Mouse (Mus musculus) brain, embryonic 14.5 days (tissue): ENCODE data around the gene Ift172. TPM values are rescaled to one million over a fixed set of nuclear protein-coding genes. Genes with fewer than 3 reads are reported as not detected.

Source experiments
- DNase-seq: peaks from one replicate; pipeline ENCODE4 v3.0.0-alpha.2; 2011; ENCODE audit warnings: low read depth
- CTCF ChIP-seq: fragments of 200-500 bp; IDR thresholded peaks from 2 replicates; pipeline ENCODE4 v1.5.1; 2012; ENCODE audit warnings: inconsistent platforms, mild to moderate bottlenecking, moderate library complexity, borderline replicate concordance; ENCODE audit not compliant: insufficient read depth, insufficient read length; ENCODE audit errors: extremely low read depth
- POLR2A ChIP-seq: fragments of 200-500 bp; IDR thresholded peaks from 2 replicates; pipeline ENCODE4 v1.6.1; 2012; ENCODE audit warnings: mild to moderate bottlenecking, inconsistent platforms, borderline replicate concordance; ENCODE audit not compliant: poor library complexity, insufficient read depth, insufficient read length, severe bottlenecking; ENCODE audit errors: extremely low read depth
- polyA plus RNA-seq: library from polyadenylated mRNA; depleted of rRNA; stranded (reverse); fragments of >200 nt; gene quantifications from 2 replicates; pipeline ENCODE4 v1.2.3, GENCODE M21; 2012; rRNA removed

Ift172 gene
- 48.2 and 51.9 TPM in 2 replicates for polyA plus RNA-seq

GRCm38 (mm10) chr5:31290521-31291360 lies at the start of gene Ift172:
Gene Ift172, minus strand, starts transcription at chr5:31291116.
- DNase-seq, result peak; percentile 99
- TF ChIP-seq CTCF, result no peak
- TF ChIP-seq POLR2A, result no peak

- DNase-seq, result peak; percentile 68
- TF ChIP-seq POLR2A (no peak), CTCF (peak; percentile 64)
These were observed 37.3 kb upstream of the Ift172 start for GRCm38 (mm10) chr5:31328255-31328654.

- peak; percentile 28; the same call in 1 of the 2 replicates for TF ChIP-seq CTCF
- TF ChIP-seq POLR2A, result no peak
- DNase-seq, result no peak
These were observed 35.9 kb upstream of the Ift172 start for GRCm38 (mm10) chr5:31326850-31327249.

- TF ChIP-seq CTCF (no peak), POLR2A (no peak)
These were observed 33.2 kb upstream of the Ift172 start for GRCm38 (mm10) chr5:31324085-31324484.

GRCm38 (mm10) chr5:31322776-31323175 lies 31.9 kb upstream of the Ift172 start:
- no peak for DNase-seq

More at GRCm38 (mm10) chr5:31324085-31324484, 33.2 kb upstream of the Ift172 start:
- no peak for DNase-seq

GRCm38 (mm10) chr5:31312806-31313205 lies 21.9 kb upstream of the Ift172 start:
- TF ChIP-seq POLR2A (no peak), CTCF (no peak)
- no peak for DNase-seq

More at GRCm38 (mm10) chr5:31322776-31323175, 31.9 kb upstream of the Ift172 start:
- TF ChIP-seq CTCF (no peak), POLR2A (no peak)

- TF ChIP-seq POLR2A (no peak), CTCF (no peak)
- DNase-seq, result no peak
These were observed 12.2 kb upstream of the Ift172 start for GRCm38 (mm10) chr5:31303093-31303492.

- no peak for TF ChIP-seq CTCF
- DNase-seq, result no peak
These were observed 10.9 kb upstream of the Ift172 start for GRCm38 (mm10) chr5:31301866-31302265.

- TF ChIP-seq CTCF (no peak), POLR2A (no peak)
- DNase-seq, result no peak
These were observed 7.6 kb upstream of the Ift172 start for GRCm38 (mm10) chr5:31298486-31298885.

- DNase-seq, result no peak
- TF ChIP-seq CTCF, result no peak
- no peak for TF ChIP-seq POLR2A
These were observed 7.1 kb upstream of the Ift172 start for GRCm38 (mm10) chr5:31297981-31298380.

- no peak for DNase-seq
- TF ChIP-seq CTCF (no peak), POLR2A (no peak)
These were observed 6.3 kb upstream of the Ift172 start, which contains the start of gene Gckr for GRCm38 (mm10) chr5:31297047-31297757. Gene Gckr, plus strand, starts transcription at chr5:31297443.

GRCm38 (mm10) chr5:31295606-31296141 lies 4.8 kb upstream of the Ift172 start, which contains the start of gene Fndc4:
Gene Fndc4, minus strand, starts transcription at chr5:31296080.
- DNase-seq, result peak; percentile 86
- TF ChIP-seq CTCF (no peak), POLR2A (peak; percentile 91)
